Mouse (Mus musculus) mesoderm, embryonic 11.5 days (tissue): ENCODE results near the gene Pcsk5.

Source experiments
- DNase-seq: peaks from one replicate; pipeline ENCODE4 v3.0.0-alpha.2; 2012; ENCODE audit warnings: low read depth, low spot score

The Pcsk5 gene

DNA sequence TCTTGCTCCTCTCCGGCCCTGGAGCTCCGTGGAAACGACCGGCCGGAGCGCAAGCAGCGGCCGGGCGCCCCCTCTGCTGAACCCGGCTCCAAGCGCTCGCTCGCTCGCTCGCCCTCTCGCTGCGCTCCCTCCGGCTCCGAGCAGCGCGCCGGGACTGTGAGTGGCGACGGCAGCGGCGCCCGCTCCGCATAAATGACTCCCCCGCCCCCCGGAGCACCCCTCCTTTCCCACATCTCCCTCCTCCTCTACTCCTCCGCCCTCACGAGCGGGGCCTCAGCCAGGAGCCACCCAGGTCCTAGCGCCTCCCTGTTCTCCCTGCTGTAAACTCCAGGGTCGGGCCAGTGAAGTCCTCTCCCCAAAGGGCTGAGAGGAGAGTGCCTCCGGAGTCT lies at the start of gene Pcsk5:
Pcsk5 (minus strand) TSS at position 162 of the 389 bp plus-strand sequence.
- DNase-seq = peak; percentile 87

DNA sequence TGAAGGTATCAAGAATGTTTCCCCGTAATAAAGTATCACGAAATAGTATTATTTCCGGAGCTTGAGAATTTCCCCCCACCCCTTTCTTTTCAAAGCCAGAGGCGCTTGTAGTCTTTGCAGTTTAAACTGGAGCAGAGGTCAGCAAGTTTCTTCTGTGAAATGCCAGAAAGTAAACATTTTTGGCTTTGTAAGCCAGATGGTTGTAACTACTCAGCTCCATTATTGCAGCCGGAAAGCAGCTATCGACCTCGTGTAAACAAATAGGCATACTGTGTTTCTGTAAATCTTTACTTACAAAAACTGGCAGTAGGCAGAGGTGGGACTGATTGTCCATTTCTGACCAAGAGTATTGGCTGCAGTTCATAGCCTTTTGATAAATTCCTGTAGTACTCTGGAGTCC lies 38.4 kb upstream of the Pcsk5 start:
- DNase-seq = no peak

DNA sequence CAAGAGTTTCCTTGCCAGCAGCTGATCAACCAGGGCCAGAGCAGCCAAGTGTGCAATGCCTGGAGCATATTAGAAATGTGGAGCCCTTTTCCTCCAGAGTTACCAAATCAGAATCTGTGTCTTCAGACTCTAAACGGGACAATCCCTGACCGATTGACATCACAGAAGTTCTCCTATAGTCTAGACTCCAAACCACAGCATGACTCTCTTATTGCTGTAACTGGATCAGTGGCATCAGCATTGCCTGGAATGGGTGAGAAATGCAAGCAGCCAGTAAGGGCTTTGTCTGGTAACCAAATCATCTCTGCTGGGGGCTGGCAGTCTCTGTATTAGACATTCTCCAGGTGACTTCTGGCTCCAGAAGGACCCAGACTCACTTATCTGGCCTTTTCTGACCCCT lies 37.0 kb upstream of the Pcsk5 start:
- DNase-seq = no peak

DNA sequence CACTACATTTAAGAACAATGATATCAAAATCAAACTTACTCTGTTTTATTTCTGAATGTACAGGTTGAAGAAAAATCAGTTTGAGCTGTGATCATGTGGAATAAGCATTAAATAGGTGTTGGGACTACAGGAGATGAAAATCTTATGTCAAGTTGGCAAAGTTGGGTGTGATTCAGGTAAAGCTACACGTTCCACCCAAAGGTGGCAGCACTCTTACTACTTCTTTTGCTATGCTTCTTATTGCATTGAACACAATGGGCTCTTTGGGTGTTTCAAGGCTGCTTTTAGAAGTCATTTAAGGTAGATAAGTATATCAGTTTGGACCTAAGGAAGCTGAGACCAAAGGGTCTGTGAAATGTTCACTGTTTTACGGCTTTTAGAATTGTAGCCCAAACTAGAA lies 36.3 kb upstream of the Pcsk5 start:
- DNase-seq = no peak

DNA sequence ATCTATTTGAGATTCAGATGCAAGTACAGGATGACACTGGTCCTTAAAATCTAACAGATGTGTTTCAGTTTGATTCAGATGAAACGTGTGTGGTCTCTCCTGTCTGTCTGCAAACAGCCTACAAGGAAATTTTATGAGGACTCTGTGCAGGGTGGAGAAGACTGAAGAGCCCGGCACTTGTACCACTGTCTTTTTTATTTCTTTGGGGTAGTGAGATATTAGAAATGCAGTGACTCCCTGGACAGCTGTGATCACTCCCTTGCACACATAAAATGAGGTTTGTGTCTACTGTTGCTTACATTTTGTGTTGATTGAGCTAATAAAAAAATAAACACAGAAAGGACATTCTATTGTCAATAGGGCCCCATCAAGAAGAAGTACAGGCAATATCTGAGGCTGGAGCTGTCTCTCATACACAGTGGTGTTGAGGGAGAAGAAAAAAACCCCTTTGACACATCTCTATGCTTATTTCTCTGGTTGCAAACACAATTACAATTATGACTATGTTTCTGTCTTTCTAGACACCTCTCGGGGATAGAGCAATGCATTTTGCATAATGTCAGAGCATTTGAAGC lies 29.0 kb upstream of the Pcsk5 start:
- DNase-seq = no peak

DNA sequence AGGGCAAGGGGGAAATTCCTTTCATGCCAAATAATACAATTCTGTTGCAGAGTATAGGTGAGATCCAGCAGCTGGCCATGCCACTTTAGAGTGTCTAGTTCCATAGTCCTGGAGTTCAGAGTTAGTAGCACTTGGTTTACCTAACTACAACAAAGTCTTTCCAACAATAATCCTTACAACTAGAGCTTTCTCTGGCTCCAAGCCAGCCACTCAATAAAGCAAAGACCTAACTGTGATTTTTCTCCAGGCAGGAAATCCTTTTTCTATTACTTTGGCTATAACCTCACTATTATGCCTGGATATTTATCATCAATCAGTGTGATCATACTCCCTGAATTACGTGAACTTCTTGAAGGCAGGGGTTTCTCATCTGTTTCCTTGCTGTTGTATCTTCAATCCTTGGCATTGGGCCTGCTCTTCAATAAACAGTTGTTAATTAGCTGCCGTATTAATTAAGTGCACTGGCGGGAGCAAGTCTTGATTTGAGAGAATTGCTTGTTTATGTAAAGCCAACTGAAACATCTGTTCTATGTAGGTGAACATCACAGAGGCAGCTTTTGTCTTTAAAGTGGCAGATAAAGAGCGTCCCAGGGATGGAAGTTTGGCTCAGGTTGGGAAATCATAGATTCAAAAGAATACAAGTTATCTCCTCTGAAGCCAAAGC lies 23.1 kb upstream of the Pcsk5 start:
- no peak for DNase-seq

DNA sequence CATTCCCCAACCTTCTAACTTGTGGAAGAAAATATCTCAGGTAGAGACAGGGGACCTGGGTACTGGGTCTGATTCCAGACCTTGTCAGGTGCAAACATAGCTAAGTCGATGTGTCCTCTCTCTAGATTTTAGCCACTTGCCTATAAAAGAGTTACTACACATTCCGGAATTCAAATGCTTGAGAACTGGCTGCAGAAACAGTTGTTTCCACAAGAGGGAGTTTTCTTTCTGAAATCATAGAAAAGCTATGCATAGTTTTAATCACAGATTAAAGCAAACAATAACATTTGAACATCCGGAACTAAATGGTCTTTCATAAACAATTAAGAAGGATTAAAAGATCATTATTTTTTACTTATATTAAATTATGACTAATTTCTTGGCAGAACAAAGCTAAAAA lies 19.3 kb upstream of the Pcsk5 start:
- no peak for DNase-seq

DNA sequence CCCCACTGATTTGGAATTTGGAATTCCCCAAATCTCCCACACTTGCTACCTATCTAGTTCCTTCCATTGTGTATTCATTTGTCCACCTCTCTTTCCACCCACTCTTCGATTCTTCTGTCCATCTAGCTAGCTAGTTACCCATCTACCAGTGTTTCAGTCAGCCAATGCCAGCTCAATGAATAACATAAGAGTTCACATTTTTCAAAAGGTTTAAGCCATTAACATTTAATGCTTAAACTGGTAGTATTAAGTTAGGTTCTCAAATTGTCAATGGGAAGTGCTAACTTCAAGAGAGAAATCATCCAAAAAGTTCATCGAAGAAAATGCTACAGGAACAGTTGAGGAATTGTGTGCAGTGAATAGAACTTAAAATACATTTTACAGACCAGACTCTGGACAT lies 11.0 kb upstream of the Pcsk5 start:
- DNase-seq = no peak

DNA sequence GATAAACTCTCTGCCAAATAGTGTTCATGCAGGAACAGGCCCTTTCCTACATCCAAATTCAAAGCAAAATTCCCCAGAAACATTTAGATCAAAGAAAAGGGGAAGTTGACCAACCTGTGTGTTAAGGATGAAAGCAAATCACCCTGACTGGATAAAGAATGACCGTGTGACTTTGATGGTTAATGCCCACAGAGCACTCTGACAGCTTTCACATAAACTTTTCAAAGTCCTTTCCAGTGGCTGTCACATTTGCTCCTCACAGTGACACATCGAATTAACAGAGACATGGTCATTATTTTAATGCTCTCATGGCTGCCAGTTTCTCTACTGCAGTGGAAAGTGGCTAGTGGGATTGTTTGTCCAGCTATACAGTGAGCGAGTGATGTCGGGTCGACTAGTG lies 8.5 kb upstream of the Pcsk5 start:
- no peak for DNase-seq

DNA sequence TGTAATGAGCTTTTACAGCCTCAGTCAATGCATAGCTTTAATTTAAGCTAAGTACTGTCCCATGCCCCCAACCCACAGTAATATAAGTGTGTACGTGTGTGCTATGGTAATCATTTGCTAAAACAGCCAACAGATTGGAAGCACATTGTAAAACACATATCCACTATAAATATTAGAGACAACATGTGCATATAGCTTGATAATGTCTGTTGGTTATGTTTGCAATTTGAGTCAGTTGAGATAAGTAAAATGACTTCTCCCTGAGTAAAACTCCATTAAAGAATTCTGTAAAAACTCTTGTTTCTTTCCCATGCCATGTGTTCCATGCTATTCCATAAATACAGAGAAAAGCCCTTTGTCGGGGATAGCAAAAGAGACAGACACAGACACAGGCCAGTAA lies 4.2 kb upstream of the Pcsk5 start:
- no peak for DNase-seq

DNA sequence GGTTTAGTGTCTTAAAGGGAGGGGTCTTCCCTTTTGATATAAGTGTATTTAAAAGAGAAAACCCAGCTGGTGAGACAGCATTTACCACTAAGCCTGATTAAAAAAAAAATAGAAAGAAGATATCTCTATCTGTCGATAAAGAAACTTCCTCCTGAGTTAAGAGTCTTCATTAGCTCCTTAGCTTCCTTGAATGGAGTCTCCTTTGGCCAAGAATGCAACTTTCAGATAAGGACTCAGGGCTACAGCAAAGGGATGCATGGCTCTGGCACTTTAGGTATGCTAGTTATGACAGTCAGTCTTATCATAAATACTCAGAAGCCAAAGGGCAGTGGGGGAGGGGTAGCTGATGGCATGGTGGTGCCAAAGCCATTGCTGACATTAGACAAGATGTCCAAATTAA lies 2.4 kb upstream of the Pcsk5 start:
- DNase-seq = no peak

DNA sequence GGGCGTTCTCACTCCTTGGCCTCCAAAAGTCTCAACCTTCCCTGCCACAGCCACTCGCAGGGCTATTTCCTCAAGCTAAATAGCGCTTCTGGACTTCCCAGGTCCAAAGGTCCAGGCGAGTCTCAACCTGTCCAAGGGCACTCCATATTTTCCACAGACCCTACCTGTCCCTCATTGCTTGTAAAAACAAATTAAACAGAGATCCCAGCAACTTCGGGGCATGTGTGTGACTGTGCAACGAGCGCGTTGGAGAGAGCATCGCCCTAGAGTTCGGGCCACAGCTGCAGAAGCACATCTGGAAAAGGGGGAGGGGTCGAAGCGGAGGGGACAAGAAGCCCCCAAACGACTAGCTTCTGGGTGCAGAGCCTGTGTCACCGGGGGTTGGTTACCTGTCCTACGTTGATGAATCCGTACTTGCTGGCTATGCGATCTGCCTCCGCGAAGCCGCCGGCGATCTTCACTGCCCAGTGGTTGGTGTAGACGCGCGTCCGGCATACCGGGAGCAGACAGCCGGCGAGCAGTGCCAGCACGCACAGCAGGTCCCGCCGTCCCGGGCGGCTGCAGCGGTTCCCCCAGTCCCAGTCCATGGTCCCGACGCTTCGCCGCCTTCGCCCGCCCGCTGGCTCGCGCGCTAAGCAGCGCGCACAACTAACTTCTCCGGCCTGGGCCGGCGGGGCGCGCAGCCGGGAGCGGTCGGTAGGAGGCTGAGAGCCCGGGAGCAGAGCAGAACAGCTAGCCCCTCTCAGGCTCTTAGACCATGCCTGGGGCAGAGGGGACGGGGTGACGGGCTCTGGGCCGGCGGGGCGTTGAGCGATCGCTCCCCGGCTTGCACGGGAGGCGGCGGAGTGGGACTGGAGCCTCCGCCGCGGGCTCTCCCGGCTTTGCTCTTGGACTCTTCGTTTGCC lies 614 bp downstream of the Pcsk5 start:
- peak; percentile 69 for DNase-seq

DNA sequence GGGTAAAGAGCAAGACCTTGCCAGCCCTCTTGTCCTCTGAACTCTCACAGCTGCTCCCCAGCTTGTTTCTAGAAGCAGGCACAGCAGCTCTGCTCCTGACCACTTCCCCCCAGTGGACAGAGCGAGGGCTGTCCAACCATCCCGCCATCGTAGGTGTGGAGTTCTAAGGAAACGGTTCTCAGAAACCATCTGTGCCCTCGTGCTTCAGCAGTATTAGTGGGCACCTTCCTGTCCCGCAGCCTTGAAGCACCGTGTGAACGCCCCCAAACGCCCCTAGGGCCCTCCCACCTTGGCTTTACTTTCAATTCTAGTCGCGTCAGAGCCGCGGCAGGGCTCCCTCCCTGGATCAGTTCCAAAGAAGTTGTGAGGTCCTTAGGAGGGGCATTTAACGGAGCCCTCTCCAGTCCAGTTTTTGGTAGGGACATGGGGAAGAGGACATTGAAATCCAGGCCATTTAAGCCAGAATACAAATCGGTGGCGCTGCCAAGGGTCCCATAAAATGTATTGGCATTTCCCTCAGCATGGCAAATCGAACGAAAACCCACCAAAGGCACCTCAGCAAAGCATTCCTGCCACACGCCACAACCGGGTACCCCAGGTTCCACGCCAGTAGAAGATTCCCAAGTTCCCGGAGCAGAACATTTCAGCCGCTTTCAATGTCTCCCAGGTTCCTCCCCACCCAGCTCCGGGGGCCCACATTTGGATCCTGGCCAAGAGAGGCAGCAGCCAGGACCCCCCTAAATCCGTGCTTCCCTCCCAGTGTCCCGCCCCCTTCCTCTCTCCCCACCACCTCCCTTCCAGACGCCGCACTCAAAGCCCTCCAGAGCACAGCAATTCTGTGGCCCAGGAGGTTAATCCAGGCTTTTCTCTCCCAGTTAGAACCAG lies 1.5 kb downstream of the Pcsk5 start:
- DNase-seq = peak; percentile 63

DNA sequence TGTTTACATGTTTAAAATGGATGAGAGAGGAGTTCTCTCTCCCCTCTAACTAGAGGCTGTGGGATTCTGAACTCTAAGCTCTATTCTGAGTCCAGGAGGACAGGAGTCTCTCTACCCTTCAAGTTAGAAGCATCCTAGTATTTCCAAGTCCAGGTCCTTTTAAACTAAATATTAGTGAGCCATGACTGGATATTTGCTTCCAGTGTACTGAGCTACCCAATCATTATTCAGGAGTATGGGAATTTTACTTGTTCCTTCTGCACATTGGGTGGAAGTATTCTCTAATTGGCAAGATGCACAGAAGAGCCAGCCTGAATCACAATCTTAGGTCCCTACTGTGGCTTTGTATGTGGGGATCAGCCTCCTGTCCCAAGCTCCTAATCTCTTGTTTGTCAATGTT lies 2.5 kb downstream of the Pcsk5 start:
- no peak for DNase-seq

DNA sequence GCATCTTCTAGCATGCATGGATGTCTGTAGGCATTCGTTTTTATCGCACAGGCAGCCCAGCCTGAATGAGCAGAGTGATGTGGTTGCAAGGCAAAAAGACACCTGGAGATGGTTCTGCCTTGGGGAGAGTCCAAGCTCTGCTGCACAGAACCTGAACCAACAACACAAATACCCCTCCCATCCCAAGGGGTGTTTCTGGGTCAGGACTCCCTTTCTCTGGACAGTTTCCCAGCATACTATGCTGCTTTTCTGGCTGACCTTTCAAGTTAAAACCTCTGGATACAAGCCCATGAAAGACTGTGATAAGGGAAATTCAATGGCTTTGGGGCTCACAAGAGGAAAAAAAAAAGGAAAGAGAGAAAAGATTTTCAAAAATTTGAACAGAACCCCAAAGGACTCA lies 6.1 kb downstream of the Pcsk5 start:
- no peak for DNase-seq

DNA sequence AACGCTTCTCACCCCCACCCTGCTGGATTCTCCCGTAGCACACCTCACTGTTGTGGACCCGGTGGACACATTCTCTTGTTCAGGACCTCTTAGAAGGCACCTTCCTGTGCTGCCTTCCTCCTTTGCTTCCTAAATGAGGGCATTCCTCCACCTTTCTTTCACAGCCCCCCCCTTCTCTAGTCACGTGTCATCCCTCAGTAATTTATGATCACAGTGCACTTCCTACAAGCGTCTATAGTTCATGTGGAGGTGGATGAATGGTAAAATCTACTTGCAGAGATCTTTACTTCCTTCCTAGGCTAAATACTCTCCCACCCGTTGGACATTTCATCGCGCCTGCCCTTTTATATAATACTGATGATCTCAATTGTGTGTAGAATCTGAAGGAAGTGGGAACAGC lies 9.0 kb downstream of the Pcsk5 start:
- no peak for DNase-seq

DNA sequence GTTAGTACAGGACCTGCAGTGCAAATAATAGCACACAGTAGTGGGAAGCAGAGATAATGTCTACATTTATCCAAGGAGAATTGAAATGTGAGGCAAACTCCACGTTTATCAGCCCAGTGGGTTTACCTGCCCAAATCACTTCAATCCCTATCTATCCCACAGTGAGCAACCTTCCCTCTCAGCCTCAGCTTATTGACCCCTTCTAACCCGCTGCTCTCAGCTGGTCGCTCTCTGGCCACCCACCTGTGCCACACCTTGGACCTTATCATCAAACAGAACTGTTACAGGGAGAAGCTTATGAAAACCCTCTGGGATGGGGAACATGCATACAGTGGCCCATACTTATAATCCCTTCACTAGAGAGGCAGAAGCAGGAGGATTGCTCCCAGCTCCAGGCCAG lies 10.7 kb downstream of the Pcsk5 start:
- no peak for DNase-seq

DNA sequence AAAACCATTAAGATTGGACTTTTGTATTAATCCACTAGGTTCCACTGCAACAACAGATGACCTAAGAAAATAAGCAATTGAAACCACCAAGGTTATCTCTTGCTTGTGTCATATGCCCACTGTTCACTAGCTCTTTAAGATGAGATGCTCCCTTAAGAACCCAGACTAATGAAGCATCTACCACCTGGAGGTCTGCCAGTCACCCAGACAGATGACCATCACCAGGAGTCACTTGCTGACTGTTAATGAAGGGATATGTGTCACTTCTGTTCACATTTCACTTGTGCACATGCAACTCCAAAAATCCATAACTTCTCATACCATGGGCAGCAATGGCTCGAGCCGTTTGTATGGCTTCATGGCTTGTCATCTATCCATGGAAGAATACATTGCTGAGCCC lies 17.4 kb downstream of the Pcsk5 start:
- DNase-seq = no peak

DNA sequence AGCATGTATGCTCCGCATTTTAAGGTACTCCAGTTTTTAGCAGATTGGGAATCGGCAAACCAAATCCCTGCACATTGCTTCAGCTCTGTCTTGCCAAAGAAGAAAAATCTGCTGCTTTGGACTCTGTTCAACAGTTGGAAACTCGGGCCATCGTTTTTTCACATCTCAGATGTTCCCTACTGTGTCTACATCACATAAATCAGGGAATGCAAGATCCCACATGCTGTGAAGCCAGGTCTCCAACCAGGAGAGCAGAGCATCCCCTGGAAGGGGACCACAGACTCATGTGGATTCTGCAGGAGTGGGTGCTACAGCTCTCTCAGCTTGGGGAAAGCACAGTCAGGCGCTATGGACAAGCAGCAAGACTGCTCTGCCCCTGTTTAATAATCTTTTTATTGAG lies 18.4 kb downstream of the Pcsk5 start:
- DNase-seq = no peak

DNA sequence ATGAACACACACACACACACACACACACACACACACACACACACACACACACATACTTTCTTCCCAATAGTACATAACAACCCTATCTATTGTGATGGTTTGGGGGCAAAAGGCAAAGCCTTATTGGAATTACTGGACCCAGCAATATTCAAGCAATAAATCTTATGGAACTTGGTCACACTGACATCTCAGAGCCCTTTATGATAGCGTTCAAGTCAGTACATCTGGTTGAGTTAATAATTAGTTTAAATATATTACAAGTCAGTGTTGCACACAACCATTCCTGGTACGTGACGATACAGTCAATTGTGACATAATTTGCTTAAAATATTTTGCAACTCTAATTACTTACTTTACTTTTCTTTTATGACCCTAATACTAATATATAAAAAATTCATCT lies 22.4 kb downstream of the Pcsk5 start:
- no peak for DNase-seq

DNA sequence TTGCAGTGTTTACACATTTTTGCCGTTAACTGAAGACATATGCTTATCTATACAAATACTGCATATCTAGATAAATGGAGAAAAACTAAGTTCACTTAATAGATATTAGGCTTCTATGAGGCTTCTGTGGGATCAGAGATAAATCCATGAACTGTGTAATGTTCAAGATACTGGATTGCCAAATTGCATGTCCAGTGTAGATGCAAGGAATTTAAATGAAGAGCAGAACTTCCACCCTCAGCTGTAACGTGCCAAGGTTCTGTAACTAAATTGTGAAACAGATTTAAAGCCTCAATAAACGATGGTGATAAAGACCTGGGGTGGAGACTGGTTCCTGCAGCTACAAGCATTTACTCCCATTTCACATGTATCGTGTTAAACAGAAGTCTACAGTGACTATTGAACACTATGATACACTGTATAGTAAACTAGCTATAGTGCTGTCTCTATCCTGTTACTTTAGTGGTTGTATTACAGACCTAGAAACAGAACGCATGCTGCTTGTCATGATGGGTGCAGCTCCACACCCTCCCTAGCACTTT lies 23.9 kb downstream of the Pcsk5 start:
- DNase-seq = no peak

DNA sequence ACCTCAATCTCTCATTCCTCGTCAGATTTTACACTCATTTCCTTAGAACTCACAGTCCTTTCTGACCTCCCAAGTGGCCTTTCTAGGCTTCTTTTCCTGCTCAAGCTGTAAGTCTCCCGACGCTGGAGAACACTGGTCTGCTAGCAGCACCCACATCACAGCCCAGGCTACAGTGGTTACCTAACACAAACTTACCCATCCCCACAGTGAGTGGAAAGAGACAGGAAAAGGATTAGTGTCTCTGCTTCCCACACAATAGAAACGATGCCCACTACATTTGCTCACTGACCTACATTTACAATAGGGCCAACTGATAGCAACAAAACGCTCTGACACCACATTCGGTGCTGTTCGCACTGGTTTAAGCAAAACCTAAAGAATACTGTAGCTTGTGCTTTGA lies 24.8 kb downstream of the Pcsk5 start:
- DNase-seq = no peak
